Mouse (Mus musculus) heart, adult 2 months (tissue): ENCODE data around the gene Gnat3.

Source experiments
- CTCF ChIP-seq: fragments of 200-600 bp; IDR thresholded peaks from 2 replicates; pipeline ENCODE4 v1.8.1; 2022; ENCODE audit warnings: antibody characterized with exemption, mild to moderate bottlenecking, moderate library complexity
- POLR2A ChIP-seq: fragments of 200-500 bp; IDR thresholded peaks from 2 replicates; pipeline ENCODE4 v1.6.1; 2011; ENCODE audit warnings: mild to moderate bottlenecking, low read depth, low read length, control low read depth; ENCODE audit not compliant: insufficient read depth

- TF ChIP-seq CTCF (0 out of 2 replicates have a peak, but pooled peaks have one; percentile 10), POLR2A (no peak)
Measured at GRCm38 (mm10) chr5:17928471-17928870, 33.9 kb upstream of the Gnat3 start.
